Mouse (Mus musculus): ENCODE measurements around the gene Slc1a5.

DNA sequence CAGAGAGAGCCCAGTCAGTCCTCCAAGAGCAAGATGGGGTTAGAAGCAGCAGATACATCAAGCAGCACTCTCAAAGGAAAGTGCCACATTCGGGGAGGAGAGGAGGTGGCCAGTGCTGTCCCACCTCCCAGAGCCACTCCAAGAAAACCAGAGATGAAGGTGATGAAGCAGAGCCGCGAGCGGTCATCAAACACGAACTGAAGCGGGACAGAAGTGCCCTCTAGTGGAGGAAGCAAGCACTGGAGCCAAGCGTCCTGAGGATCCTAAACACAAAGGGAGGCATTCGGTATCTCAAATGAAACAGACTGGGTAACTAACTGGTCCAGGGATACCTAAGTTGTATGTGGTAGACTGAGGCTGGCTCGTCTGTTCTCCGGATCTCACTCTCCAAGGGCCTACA is 28.6 kb downstream of the Slc1a5 start:
- TF ChIP-seq CTCF (conservative IDR thresholded peaks at IDR 0.05; ENCODE audit: low read length) (peak; percentile 87), POU5F1 (IDR thresholded peaks at IDR 0.05; ENCODE audit: borderline replicate concordance, low read length) (no peak), NANOG (IDR thresholded peaks at IDR 0.05; ENCODE audit: borderline replicate concordance, low read length) (no peak)
